Mouse (Mus musculus) ovary, adult 18-20 months (tissue): Measurements from ENCODE around the gene Nckap1l.
"Not testable (repeated sequence)": the region's sequence is repeated elsewhere in the genome, so short reads cannot be mapped to it uniquely, and the experiment has no call there.

Experiments
- DNase-seq: peaks from one replicate; pipeline ENCODE4 v3.0.0; 2022; ENCODE audit warnings: low spot score, mixed read lengths

The Nckap1l gene

GRCm38 (mm10) chr15:103453551-103454218, at the start of gene Nckap1l:
TSS of gene Nckap1l (plus strand) at chr15:103453794.
- DNase-seq: no peak

- not testable (repeated sequence) for DNase-seq
Measured at GRCm38 (mm10) chr15:103405586-103405985, 48.0 kb upstream of the Nckap1l start.

GRCm38 (mm10) chr15:103427017-103427416, 26.6 kb upstream of the Nckap1l start:
- DNase-seq: no peak

- no peak for DNase-seq
Measured at GRCm38 (mm10) chr15:103430241-103430640, 23.4 kb upstream of the Nckap1l start, which contains the start of gene Gtsf1. TSS of gene Gtsf1 (minus strand) at chr15:103430470.

- DNase-seq: not testable (repeated sequence)
Measured at GRCm38 (mm10) chr15:103445966-103446365, 7.6 kb upstream of the Nckap1l start.

GRCm38 (mm10) chr15:103448369-103448768, 5.2 kb upstream of the Nckap1l start, which contains the start of gene Gtsf2:
TSS of gene Gtsf2 (minus strand) at chr15:103448469.
- DNase-seq: no peak

- no peak for DNase-seq
Measured at GRCm38 (mm10) chr15:103454449-103454848, 855 bp downstream of the Nckap1l start.

- no peak for DNase-seq
Measured at GRCm38 (mm10) chr15:103462539-103463261, 9.1 kb downstream of the Nckap1l start.

GRCm38 (mm10) chr15:103471488-103472194, 18.0 kb downstream of the Nckap1l start:
- no peak for DNase-seq

- DNase-seq: no peak
Measured at GRCm38 (mm10) chr15:103472265-103472664, 18.7 kb downstream of the Nckap1l start.

GRCm38 (mm10) chr15:103473182-103473581, 19.6 kb downstream of the Nckap1l start:
- DNase-seq: no peak

GRCm38 (mm10) chr15:103473769-103474168, 20.2 kb downstream of the Nckap1l start:
- DNase-seq: no peak

- DNase-seq: no peak
Measured at GRCm38 (mm10) chr15:103479080-103479606, 25.5 kb downstream of the Nckap1l start.

GRCm38 (mm10) chr15:103480129-103480528, 26.5 kb downstream of the Nckap1l start:
- DNase-seq: no peak

GRCm38 (mm10) chr15:103482488-103482887, 28.9 kb downstream of the Nckap1l start:
- no peak for DNase-seq

- no peak for DNase-seq
Measured at GRCm38 (mm10) chr15:103484490-103484889, 30.9 kb downstream of the Nckap1l start.

GRCm38 (mm10) chr15:103485106-103485505, 31.5 kb downstream of the Nckap1l start:
- DNase-seq: no peak

- DNase-seq: no peak
Measured at GRCm38 (mm10) chr15:103486658-103487057, 33.1 kb downstream of the Nckap1l start.

- no peak for DNase-seq
Measured at GRCm38 (mm10) chr15:103488336-103488735, 34.7 kb downstream of the Nckap1l start.

- DNase-seq: peak; percentile 32
Measured at GRCm38 (mm10) chr15:103496204-103497140, 42.9 kb downstream of the Nckap1l start.

- DNase-seq: no peak
Measured at GRCm38 (mm10) chr15:103498157-103498556, 44.6 kb downstream of the Nckap1l start.
